Mouse (Mus musculus): ENCODE data around the gene Ndfip2.
A peak's percentile ranks its signal among the peaks of the same experiment; 100 is the strongest.

Ndfip2 gene

GRCm38 (mm10) chr14:105258379-105259034, at the start of gene Ndfip2:
Ndfip2 (plus strand) TSS chr14:105258573.
- peak; percentile 91 for DNase-seq (ENCODE audit: low spot score)

DNA sequence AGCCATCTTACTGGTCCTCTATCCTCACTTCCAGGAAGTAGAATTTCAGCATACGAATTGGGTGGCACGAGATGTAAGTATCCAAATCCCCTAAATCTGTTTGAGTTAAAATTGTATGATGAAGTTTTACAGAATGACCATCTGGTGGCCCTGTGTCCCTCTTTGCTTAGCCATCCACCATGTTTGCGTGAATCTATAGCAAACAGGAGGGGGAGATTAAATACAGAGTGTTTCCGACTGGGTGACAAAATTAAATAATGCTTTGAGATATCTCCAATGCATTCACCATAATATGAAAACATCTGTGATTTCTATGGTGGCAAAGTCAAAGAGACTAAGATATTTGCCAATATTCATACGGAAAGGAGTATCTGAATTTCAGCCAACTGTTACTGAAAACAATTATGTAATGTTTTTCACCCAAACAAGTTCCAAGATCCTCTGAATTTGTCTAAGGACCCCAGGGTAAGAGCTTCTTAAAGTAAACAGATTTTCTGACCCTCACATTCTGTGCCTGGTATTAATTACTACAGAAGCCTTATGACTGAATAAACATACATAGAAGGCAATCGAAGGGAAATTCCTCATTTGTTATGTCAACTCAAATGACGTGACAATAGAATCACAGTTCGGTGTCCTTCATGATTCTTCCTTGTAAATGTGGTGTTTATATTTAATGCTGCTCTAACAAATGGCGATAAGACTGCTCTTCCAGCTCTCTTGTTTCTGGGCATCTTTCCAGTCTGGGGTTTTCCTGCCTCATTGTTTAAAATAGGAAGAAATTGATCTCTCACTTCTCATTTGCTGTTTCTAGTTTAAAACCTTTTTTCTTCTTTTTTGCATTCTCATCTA, 38.6 kb upstream of the Ndfip2 start:
- no peak for DNase-seq (ENCODE audit: low spot score)

- DNase-seq (ENCODE audit: low spot score): no peak
These were observed 36.1 kb upstream of the Ndfip2 start for GRCm38 (mm10) chr14:105222240-105222639.

GRCm38 (mm10) chr14:105225790-105226189, 32.6 kb upstream of the Ndfip2 start:
- no peak for DNase-seq (ENCODE audit: low spot score)

DNA sequence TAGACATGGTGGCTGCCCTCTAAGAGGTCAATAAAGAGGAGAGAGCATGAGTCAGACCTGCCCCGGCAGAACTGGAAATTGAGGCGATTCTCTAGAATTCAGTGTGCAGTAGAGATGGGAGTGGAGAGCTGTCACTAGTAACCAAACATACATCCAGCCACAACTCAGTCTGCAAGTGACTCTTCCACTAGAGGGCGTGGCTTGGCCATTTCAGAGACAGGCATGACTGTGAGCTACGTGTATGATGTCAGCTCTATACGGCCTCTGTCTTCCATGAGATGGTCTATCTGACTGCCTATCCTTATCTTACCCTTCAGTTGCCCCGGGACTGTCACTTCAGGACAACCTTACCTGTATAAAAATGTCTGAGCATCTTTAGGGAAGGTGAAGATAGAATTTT, 26.0 kb upstream of the Ndfip2 start:
- DNase-seq (ENCODE audit: low spot score): peak; percentile 7

- DNase-seq (ENCODE audit: low spot score): no peak
These were observed 21.8 kb upstream of the Ndfip2 start for GRCm38 (mm10) chr14:105236596-105236995.

DNA sequence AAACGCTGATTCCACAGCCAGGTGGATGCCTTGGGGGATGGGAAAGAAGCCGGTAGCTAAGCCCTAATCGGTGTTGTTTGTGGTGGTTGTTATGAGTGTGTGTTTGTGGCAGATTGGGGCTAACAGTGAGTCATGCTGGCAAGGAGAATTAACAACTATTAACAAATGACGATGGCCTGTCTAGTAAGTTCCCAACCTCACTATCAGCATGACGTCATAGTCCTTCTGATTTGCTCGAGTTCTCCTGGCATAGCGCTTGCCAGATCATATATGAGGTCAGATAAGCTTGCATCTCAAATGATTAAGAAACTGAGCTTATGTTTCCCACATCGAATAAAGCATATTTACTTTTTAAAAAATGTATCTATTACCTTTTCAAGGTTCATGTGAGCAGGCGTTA, 20.6 kb upstream of the Ndfip2 start:
- no peak for DNase-seq (ENCODE audit: low spot score)

- DNase-seq (ENCODE audit: low spot score): no peak
These were observed 19.8 kb upstream of the Ndfip2 start for GRCm38 (mm10) chr14:105238450-105239038.

DNA sequence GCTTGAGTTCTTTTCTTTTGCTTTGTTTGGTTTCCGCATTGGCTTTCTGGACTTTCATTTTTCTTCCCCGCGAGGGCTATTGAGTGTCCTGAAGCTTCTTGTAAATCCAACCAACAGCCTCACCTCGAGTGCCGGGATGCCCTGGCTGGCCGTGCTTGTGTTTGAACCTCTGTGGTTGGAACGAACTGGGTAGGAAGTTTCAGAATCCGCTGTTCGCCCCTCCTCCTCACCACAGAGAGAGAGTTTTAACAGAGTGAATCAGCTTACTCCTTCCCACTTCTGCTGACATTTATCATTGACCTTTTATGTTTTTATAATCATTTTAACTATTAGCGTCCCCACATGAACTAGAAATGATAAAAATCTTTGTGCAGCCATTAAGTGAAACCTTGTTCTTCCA, 18.3 kb upstream of the Ndfip2 start:
- DNase-seq (ENCODE audit: low spot score): no peak

DNA sequence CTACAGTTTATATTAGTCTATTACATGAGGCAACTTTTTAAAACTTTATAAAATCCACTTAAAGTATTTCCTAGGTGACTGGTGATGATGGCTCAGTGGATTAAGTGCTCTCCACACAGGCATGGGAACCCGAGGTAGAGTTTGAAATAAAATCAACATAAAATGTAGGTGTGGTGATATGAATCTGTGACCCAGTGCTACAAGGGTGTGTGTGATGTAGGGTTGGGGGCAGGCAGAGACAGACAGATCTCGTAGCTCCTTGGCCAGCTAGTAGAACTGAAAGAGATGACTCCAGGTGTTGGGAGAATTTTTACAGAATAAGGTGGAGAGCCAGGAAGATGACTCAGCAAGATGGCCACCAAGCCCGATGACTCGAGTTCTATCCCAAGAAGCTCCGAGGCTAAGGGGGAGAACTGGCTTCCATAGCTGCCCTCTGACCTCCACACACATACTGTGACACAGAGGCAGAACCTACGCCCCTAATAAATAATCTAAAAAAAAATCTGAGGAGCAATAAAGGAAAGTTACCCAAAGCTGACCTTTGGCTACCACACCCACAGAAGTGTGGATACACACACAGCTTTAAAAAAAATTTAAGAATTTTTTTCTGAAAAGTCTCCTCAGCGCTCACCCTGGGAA, 14.4 kb upstream of the Ndfip2 start:
- DNase-seq (ENCODE audit: low spot score): no peak

GRCm38 (mm10) chr14:105251038-105251437, 7.3 kb upstream of the Ndfip2 start:
- no peak for DNase-seq (ENCODE audit: low spot score)

DNA sequence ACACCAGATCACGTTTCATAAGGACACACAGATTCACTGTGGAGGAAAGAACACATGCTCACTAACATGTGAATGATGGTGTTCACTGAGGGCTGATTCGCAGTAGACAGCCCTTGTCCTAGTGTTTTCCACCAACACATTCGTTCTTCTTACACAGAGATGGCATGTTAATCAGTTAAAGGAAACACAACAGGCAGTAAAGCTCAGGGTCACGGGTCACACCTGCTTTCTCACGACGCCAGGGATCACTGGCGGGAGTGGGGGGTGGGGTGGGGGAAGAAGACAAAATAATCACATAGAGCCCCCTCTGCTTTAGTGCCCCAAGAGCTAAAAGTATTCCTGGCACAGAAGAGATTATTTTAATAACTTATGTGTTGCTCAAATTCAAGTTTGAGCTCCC, 5.1 kb upstream of the Ndfip2 start:
- no peak for DNase-seq (ENCODE audit: low spot score)

- no peak for DNase-seq (ENCODE audit: low spot score)
These were observed 4.0 kb upstream of the Ndfip2 start for GRCm38 (mm10) chr14:105254401-105254800.

GRCm38 (mm10) chr14:105255620-105256019, 2.8 kb upstream of the Ndfip2 start:
- no peak for DNase-seq (ENCODE audit: low spot score)

GRCm38 (mm10) chr14:105259035-105259880, 885 bp downstream of the Ndfip2 start:
- DNase-seq (ENCODE audit: low spot score): peak; percentile 58

GRCm38 (mm10) chr14:105262923-105263322, 4.5 kb downstream of the Ndfip2 start:
- no peak for DNase-seq (ENCODE audit: low spot score)

DNA sequence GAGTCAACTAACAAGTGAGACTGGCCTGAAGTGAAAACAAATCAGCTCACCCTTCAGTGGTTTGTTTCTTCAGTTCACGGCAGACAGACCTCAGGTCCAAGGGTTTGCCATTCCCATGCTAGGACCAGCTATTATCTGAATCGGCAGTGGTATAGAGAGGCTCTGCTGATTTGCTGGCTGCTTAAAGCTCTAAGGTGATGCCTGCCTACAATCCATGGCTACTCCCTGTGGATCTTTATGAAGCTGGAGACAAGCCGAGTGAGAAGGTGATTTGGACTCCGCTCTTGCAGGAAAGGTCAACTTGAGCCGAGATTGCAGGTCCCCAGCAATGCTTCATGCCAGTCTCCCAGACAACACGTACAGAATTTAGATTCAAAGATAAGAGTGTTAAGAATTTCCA, 8.7 kb downstream of the Ndfip2 start:
- DNase-seq (ENCODE audit: low spot score): peak; percentile 17

DNA sequence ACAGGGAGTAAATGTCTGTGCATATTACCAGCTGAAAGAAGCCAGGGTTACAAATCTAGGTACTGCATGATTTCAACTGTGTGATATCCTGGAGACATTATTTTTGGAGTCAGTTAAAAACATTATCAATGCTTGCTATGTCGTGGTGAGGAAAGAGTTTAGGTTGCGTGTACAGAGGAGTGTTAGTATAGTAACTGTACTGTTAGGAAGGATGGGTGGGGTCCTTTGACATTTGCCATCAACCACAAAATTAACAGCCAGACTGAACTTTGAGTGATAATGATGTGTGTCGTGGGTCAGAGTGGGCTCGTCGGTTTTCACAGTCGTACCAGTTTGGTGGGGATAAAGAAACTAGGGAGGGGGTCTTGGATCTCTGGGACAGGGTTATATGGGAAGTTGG, 13.7 kb downstream of the Ndfip2 start:
- DNase-seq (ENCODE audit: low spot score): no peak

DNA sequence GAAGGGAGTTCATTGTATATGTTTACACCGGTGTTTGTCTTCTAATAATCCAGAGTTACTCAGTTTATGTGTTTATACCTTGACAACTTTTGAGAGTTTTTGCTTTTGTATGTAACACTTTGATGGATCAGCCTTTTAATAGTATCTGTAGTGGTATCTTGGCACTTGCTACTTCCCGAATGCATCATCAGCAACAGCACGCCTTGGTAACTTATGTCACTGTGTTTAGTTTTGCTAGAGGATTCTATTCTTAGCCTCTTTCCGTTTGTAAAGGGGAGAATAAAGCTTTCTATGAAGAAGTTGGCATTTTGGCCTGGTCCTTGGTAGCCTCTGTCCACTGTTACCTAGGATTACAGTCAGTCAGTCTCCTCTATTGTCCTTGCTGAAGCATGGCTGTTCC, 14.2 kb downstream of the Ndfip2 start:
- no peak for DNase-seq (ENCODE audit: low spot score)

DNA sequence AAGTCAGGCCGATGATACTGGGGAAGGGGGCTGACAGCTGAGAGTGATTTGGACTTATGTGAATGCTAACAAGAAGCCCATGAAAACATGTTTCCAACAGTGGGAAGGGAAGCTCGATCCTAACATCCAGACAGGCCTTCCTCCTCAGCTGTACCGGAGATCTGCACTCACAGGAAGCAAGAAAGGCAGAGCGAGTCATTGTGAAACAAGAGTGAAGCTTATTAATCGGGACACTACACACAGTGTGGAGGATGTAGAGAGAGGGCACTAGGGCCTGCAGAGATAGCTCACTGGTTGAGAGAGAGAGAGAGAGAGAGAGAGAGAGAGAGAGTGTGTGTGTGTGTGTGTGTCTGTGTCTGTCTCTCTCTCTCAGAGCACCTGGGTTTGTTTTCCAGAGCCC, 16.8 kb downstream of the Ndfip2 start:
- DNase-seq (ENCODE audit: low spot score): no peak

GRCm38 (mm10) chr14:105277277-105277676, 18.9 kb downstream of the Ndfip2 start:
- no peak for DNase-seq (ENCODE audit: low spot score)

GRCm38 (mm10) chr14:105284062-105284461, 25.7 kb downstream of the Ndfip2 start:
- no peak for DNase-seq (ENCODE audit: low spot score)
